Mouse (Mus musculus): Measurements from ENCODE around the gene Pram1.

DNA sequence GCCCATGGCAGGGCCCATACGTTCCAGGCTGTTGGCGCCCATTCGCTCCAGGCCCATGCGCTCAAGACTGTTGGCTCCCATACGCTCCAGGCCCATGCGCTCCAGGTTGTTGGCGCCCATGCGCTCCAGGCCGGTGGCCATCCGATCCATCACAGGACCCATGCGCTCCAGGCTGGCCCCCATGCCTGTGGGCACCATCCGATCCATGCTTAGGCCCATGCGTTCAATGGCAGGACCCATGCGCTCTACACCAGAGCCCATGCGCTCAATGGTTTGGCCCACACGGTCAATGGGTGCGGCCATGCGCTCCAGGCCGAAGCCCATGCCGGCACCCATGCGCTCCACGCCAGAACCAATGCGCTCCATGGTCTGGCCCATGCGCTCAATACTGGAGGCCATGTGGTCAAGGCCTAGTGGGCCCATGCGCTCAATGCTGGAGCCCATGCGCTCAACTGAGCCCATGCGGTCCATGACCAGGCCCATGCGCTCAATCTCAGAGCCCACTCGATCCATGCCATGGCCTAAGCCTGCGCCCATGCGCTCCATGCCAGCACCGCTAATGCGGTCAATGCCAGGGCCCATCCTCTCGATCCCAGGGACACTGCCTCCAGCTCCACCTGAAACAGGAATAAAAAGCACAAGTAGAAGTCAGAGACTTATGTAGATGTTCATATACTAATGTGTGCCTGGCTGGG, 12.1 kb downstream of the Pram1 start:
- TF ChIP-seq CTCF (IDR thresholded peaks at IDR 0.05; ENCODE audit: low read depth) (no peak), EP300 (IDR thresholded peaks at IDR 0.05; ENCODE audit: low read depth) (no peak)

Data from liver, embryonic 14.5 days (tissue).